Mouse (Mus musculus): ENCODE results near the gene Hoxd4.

- TF ChIP-seq POLR2A (IDR thresholded peaks at IDR 0.05; ENCODE audit: low read depth, low read length) (no peak), CTCF (IDR thresholded peaks at IDR 0.05; ENCODE audit: borderline replicate concordance, insufficient read depth, low read length) (no peak)
Measured at GRCm38 (mm10) chr2:74671847-74672246, 39.9 kb upstream of the Hoxd4 start.
